Mouse (Mus musculus): ENCODE results near the gene Ipo4. TPM values are rescaled to one million over a fixed set of nuclear protein-coding genes. Genes with fewer than 3 reads are reported as not detected.
A peak's percentile ranks its signal among the peaks of the same experiment; 100 is the strongest.

Gene Ipo4
- polyA plus RNA-seq, 2 experiments from 2014 or later: 29.2 to 30.6 TPM

DNA sequence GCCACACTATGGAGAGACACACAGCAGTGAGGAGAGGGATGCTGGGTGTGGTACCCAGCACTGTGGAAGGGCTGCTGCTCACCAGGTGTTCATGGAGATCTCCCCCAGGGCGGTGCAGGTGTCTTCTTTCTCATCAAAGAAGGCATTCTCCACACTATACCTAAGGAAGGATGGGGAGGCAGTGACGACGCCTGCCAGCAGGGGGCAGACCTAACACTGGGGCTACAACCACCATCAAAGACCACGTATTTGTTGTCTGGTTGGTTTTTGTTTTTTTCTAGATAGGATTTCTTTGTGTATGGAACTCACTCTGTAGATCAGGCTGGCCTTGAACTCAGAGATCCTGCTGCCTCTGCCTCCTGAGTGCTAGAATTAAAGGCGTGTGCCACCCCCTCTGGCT, 6.4 kb downstream of the Ipo4 start:
- peak; percentile 72 for ATAC-seq

DNA sequence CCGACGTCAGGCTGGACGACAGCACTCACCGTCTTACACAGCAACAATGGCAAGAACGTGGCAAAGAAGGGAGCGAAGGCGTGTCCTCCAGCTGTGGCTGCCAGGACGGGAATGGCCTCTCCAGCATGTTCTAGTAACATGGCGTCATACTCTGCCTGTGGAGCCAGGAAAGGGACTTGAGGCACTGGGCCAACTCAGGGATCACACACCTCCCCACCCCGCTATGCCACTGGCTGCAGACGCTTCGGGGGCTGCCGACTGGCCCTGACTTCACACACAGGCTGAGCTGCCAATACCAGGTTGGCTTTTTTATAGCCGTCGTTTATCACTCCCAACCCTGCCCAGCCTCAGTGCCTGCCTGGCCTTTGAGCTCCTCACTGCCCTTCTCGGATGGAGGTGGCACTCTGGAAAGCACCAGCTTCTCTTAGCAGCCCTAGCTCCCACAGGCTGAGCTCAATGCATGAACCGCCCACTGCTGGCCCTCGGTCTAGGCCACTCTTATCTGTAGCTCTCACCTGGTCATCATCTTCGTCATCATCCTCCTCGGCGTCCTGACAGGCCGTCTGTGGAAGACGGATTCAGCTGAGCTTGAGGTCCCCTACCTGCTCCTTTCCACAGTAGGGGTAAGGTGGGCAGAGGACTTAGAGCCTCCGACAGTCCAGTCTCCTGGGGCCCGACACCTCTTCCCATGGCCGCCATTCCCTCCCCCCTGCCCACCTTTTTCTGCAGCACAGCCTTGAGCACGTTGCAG, 7.5 kb downstream of the Ipo4 start:
- ATAC-seq: no peak

DNA sequence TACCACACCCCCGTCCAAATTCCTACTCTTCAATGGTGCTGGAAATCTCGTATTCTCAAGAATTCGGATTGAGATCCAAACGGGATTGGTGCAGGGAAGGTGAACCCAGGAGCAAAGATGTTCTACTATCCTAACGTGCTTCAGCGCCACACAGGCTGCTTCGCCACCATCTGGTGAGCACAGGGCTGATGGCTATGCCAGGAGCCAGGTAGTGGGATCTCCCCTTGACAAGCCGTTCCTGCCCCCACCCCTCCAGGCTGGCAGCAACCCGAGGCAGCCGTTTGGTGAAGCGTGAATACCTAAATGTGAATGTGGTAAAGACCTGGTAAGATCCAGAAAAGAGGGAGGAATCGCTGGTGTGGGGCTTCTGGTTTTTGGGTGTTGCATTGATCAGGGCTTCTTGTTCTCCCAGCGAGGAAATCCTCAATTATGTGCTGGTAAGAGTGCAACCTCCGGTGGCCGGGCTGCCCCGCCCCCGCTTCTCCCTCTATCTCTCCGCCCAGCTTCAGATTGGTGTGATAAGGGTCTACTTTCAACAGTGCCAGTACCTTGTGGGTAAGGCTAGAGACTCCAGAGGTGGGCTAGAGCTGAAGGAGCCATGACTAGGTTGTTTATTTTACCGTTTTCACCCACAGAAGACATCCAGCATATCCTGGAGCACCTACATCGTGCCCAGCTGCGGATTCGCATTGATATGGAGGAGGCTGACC, 17.1 kb downstream of the Ipo4 start:
- ATAC-seq: no peak

DNA sequence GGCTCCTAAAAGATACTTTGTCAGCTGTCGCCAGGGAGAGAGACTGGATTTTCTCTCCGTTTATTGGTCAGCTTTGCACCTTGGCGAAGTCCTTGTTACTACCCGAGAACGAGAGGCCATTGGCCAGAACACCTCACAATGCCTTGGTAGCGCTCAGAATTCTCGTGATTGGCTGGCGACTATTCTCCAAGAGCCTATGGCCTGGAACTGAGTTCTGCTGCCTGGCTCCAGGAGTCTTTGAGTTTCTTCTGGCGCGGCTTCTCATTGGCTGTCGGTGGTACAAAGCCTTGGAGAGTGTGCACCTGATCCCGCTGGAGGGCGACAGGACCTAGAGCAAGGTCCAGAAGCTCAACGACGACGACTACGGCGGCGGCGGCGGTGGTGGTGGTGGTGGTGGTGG, 17.9 kb downstream of the Ipo4 start, which contains the start of gene Rec8:
TSS of gene Rec8 (plus strand) at position 216 of the 400 bp plus-strand sequence.
- ATAC-seq: peak; percentile 36

DNA sequence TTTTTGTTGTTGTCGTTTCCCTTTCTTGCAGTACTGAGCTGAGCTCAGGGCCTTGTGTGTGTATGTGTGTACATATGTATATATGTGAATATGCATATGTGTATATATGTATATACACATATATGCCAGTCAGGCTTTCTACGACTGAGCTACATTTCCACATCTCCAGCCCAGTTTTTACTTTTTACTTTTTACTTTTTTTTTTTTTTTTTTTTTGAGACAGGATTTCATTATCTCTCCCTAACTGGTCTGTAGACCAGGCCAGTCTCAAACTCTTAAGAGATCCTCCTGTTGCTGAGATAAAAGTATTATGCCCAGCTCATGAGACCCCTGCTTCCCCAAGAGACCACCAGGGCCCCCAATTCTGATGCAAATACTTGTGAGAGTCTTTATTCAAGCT, 18.9 kb downstream of the Ipo4 start:
- no peak for ATAC-seq

DNA sequence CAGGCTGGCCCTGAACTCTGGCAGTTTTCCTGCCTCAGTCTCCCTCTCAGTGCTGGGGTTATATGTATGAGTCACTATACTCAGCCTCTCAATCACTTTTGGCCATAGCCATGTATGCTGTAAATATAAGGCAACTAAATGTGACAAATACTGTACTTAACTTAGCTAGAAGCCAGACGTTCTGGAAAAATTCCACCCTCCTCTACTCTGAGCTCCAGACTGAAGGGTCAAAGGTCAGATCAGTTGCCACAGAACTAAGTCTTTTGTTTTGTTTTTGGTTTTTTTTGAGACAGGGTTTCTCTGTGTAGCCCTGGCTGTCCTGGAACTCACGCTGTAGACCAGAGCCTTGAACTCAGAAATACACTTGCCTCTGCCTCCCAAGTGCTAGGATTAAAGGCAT, 19.9 kb downstream of the Ipo4 start:
- no peak for ATAC-seq

DNA sequence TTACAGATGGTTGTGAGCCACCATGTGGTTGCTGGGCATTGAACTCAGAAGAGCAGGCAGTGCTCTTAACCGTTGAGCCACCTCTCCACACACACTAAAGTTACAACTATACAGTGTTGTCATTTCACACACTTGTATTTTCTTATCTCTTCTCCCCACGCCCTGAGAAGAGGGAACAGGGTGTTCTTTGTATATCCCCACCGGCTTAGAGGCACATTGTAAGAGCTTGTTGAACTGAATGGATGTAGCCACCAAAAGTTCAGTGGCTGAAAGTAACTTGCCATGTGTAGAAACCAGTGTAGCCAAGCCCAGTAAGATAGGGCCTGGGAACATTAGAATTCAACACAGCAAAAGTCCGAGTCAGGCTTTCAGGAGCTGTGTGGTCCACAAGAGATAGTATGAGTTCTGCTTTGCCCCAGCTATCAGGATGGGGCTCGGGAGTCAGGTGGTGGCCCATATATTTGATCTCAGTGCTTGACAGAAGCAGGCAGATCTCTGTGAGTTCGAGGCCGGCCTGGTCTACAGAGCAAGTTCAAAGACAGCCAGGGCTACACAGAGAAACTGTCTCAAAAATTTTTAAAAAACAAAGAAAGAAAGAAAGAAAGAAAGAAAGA, 21.1 kb downstream of the Ipo4 start:
- ATAC-seq: no peak

DNA sequence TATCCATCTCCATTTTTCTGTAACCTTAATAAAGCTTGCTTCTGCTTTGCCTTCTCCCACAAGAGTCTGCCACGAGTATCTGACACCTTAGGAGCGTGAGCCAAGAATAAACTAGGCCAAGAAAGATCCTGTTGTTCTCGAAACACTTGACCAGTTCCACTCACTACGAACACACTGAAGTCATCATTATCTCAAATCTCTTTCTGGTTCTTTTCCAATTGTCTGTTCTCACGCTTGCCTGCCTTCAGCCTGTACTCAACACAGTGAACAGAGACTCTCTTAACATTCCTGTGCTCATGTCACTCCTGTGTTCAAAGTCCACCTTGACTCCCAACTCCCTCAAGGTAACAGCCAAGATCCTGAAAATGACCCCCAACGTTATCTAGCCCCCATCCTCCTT, 22.4 kb downstream of the Ipo4 start:
- no peak for ATAC-seq

DNA sequence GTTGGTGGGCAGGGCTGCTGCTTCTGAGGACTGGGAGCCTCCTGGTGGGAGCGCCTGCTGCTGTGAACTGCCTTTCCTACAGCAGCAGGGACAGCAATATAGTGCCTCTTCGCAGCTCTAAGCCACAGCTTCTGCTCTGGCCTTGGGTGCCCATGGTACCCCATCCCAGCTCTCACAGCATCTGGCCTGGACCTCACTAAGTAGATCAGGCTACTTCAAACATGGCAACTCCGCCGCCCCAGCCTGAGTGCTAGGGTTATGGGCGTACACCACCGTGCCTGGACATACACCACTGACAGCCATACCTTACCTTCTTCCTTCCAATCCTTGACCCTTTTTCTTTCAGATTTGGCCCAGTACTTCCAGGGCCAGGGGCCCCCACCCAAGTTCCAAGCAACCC, 27.4 kb downstream of the Ipo4 start:
- no peak for ATAC-seq

DNA sequence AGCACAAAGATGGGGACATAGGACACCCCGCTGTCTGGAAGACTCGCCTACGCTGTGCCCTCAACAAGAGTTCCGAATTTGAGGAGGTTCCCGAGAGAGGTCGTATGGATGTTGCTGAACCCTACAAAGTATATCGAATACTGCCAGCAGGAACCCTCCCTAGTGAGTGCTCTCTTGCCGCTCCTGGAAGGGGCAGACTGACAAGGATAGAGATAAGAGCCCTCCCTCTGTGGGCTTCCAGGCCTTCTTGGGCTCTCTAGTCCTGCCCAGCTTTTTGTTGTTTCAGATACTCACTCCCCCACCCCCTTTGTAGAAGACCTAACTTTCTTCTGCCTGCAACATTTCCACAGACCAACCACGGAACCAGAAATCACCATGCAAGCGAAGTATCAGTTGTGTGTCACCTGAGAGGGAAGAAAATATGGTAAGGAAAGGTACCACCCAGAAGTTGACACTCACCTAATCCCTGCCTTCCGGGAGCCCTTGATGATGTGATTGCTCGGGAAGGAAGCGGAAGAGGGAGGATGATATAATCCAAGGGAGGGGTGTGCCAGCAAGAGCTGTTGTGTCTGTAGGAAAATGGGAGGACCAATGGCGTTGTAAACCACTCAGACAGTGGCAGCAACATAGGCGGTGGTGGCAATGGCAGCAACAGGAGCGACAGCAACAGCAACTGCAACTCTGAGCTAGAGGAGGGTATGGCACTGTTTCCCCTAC, 29.9 kb downstream of the Ipo4 start:
- ATAC-seq: no peak

DNA sequence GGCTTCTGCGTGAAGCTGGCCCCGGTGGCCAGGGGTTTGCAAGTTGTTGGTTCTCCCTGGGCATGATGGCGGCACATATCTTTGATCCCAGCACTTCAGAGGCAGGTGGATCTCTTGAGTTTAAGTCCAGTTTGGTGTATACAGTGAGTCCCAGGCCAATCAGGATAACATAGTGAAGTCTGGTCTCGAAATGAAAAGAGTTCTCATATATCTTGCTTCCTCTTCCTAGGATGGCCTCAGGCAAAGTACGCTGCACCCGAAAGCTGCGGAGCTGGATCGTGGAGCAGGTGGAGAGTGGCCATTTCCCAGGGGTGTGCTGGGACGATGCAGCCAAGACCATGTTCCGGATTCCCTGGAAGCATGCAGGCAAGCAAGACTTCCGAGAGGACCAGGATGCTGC, 30.9 kb downstream of the Ipo4 start:
- ATAC-seq: no peak

DNA sequence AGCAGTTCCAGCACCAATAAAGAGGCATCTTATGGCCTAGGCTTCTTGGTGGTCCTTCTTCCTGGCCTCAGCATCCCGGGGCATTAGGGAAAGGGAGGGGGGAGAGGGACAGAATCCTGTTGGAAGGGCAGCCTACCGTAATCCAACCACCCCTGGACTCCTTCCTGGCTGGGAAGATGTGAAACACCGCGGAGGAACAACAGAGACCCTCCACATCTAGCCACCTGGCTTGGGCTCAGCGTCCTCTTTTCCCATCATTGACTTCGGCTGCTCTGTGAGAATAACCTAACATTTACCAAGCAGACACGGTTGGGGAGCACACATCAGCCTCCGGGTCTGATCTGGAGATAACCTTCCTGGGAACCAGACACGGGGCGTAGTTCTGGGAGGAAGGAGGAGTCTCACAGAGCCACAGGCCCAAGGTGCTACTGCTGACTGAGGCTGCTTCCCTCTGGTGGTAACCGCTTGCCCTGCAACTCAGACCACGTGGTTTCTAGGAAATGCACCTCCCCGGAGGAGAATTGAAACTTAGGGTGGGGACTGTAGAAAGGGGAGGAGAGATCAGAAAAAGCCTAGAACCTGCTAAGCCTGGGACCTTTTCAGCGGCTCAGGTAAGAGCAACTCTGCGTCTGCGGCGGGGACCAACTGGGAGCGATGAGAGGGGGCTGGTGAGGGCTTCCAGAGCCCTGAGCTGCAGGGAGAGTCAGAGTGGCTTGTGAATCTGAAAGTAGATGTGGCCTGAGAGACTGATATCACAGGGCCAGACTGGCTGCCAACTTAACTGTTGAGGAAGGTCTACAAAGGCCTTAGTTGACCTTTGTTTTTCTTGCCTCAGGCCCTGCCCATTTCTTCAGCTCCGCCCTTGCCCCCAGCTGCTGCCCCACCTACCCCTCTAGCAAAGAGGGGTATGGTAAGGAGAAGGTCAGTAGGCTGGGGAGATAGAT, 31.9 kb downstream of the Ipo4 start:
- peak; percentile 90 for ATAC-seq

DNA sequence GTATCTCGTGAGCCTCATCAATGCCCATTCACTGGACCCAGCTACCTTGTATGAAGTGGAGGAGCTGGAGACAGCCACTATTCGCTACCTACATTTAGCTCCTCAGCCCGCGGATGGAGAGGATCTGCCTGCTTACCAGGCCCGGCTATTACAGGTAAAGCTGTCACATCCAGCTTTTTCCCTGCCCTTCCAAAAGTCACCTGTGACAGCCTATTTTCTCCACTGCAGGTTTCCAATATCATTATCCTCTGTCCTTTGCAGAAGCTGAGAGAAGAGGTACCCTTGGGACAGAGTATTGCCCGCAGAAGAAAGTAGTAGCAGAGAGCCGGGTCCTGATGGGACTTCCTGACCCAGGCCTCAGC, 32.5 kb downstream of the Ipo4 start, which contains the start of gene Irf9:
TSS of gene Irf9 (plus strand) at position 301 of the 362 bp plus-strand sequence.
- ATAC-seq: no peak

DNA sequence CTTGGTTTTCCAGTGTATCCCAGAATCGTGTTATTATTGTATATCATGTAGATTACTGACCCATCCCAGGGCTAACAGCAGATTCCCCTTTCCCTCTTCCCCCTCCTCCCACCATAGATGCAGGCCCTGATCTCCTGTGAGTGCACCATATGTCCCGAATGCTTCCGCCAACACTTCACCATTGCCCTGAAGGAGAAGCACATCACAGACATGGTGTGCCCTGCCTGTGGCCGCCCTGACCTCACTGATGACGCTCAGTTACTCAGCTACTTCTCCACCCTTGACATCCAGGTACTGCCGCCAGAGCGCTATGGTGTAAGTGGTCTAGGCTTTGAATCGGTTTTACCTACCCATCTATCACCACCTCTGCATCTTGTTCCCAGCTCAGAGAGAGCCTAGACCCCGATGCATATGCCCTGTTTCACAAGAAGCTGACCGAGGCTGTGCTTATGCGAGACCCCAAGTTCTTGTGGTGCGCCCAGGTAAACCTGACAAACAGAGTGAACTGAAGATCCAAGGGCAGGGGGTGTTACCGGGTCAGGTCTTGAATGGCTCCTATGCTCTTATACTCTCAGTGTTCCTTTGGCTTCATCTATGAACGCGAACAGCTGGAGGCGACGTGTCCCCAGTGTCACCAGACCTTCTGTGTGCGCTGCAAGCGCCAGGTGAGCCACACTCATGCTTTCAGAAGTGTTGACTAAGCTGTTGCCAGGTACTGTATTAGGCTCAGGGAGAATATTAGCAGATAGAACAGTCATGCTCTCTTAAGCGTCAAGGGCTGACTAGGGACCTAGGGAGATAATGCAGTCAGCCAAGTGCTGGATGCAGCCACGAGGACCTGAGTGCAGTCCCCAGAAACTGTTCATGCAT, 37.0 kb downstream of the Ipo4 start:
- ATAC-seq: no peak

DNA sequence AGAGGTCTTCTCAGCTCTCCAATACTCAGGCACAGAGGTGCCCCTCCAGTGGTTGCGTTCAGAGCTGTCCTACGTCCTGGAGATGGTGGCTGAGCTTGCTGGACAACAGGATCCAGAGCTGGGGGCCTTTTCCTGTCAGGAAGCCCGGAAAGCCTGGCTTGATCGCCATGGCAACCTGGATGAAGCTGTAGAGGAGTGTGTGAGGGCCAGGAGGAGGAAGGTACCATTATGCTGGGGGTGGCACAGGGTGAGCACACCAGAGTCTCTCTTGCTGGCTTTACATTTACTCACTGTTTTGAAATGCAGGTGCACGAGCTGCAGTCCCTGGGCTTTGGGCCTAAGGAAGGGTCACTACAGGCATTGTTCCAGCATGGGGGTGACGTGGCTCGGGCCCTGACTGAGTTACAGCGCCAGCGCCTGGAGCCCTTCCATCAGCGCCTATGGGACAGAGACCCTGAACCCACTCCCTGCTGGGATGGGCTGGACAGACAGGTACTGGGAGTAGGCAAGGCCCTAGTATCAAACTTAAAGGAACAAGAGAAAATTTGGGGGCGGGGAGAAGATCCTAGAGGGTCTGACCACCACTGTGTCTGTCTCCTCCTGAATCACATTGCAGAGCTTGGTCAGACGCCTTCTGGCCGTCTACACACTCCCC, 39.6 kb downstream of the Ipo4 start:
- no peak for ATAC-seq

DNA sequence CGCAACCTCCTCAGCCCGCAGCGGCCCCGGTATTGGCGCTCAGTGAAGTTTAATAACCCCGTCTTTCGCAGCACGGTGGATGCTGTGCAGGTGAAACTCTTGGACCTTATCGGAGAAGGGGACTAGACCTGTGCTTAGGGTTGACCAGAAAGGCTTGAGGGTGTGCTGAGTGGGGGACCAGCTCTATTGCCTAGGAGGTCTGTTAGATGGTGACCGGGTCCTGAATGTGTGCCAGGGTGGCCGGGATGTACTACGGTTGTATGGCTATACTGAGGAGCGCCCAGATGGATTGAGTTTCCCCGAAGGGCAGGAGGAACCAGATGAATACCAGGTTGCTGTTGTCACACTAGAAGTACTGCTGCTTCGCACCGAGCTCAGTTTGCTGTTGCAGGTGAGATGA, 43.5 kb downstream of the Ipo4 start:
- ATAC-seq: no peak

DNA sequence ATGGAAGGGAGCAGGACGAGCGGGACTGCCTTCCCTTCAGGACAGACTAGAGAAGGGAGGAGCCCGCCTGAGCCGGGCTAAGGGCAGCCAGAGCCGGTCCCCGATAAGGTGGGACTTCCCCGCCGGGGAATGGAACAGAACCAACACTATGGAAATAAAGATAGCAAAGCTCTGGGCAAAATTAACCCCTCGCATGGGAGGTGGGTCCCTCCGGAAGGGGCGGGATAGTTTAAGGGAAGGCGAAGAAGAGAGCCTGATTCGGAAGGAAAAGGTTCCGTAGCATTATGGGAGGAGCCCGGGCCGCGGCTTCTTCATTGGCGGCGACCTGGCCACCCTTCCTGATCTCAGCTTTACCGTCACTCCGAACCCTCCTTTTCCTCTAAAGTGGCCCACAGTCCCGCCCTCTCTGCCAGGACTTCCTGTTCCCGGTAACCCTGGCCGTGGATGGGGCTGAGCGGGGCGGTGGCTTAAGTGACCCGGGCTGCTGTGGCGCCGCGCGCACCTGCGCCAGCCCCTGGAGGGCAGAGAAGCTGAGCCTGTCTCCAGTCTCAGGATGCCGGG, 44.3 kb downstream of the Ipo4 start, which contains the start of gene Rnf31:
TSS of gene Rnf31 (plus strand) at position 378 of the 561 bp plus-strand sequence.
- peak; percentile 70 for ATAC-seq

DNA sequence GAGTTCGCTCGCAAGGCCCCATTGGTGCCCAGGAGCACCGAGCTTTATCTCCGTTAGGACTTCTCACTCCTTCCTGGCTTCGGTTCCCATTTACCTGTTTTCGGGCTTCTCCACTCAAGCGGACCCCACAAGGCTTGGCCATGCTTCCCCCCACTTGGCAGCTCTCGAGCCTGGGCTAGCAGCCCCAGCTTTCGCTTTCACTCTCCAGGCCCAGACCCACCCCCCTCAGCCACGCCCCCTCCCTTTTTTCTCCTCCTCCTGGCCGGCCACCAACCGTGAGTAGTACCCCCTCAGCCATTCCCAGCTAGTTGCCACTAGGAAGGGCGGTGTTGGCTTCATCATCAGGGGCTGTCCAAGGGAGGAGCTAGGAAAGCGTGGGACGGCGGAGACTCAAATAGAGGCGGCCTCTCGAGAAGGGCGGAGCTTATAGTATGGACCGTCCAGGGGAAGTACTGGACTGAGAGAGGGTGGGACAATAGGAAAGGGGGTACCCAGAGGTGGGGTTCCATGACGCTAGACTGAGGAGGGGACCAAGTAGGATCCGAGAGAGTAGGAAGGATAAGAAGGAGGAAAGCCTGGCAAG, 44.9 kb downstream of the Ipo4 start, which contains the start of gene Psme2:
TSS of gene Psme2 (minus strand) at position 366 of the 583 bp plus-strand sequence.
- ATAC-seq: peak; percentile 55

DNA sequence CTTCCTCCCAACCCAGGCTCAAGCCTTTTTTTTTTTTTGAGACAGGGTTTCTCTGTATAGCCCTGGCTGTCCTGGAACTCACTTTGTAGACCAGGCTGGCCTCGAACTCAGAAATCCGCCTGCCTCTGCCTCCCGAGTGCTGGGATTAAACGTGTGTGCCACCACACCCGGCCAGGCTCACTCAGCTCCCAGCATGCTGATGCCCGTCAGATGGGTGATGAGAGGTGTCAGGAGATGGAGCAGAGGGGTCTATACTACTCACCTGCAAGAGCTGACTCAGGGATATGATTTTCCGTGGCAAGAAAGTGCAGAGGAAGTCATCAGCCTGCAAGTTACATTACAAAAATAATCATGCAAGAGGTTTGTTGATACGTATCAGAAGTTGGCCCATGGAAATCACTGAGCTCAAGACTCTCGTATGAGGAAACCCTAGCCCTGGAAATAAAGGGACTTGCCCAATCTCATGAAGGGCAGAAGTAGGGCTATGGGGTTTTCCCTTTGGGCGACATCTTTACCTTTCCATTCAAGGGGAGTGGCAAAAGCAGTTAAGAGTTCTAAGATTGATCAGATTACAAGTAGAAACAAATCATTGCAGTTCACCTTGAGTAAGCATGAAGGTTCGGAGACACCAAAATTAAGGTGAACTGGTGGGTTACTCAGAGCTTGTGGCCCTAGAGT, 45.8 kb downstream of the Ipo4 start:
- peak; percentile 36 for ATAC-seq
